Mouse (Mus musculus) cerebellum, adult 8-10 months (tissue): ENCODE data around the gene 2010111I01Rik.
A peak's percentile ranks its signal among the peaks of the same experiment; 100 is the strongest.

Source experiments
- DNase-seq: peaks from one replicate; pipeline ENCODE4 v3.0.0; 2022

Gene 2010111I01Rik

GRCm38 (mm10) chr13:63032304-63032830 is 67.7 kb downstream of the 2010111I01Rik start:
- DNase-seq: no peak

GRCm38 (mm10) chr13:63032958-63033357 is 68.3 kb downstream of the 2010111I01Rik start:
- no peak for DNase-seq

GRCm38 (mm10) chr13:63033364-63033763 is 68.7 kb downstream of the 2010111I01Rik start:
- DNase-seq: no peak

GRCm38 (mm10) chr13:63034666-63035065 is 70.0 kb downstream of the 2010111I01Rik start:
- no peak for DNase-seq

- DNase-seq: no peak
Observed at GRCm38 (mm10) chr13:63037906-63038305, 73.2 kb downstream of the 2010111I01Rik start.

- no peak for DNase-seq
Observed at GRCm38 (mm10) chr13:63038415-63038814, 73.7 kb downstream of the 2010111I01Rik start.

- no peak for DNase-seq
Observed at GRCm38 (mm10) chr13:63038871-63039270, 74.2 kb downstream of the 2010111I01Rik start.

GRCm38 (mm10) chr13:63039326-63039725 is 74.6 kb downstream of the 2010111I01Rik start:
- DNase-seq: no peak

GRCm38 (mm10) chr13:63039848-63040247 is 75.2 kb downstream of the 2010111I01Rik start:
- no peak for DNase-seq

GRCm38 (mm10) chr13:63045504-63046205 is 81.0 kb downstream of the 2010111I01Rik start:
- no peak for DNase-seq

- peak; percentile 71 for DNase-seq
Observed at GRCm38 (mm10) chr13:63046206-63047020, 81.7 kb downstream of the 2010111I01Rik start.

- DNase-seq: no peak
Observed at GRCm38 (mm10) chr13:63063706-63064105, 99.0 kb downstream of the 2010111I01Rik start.

GRCm38 (mm10) chr13:63066607-63067006 is 101.9 kb downstream of the 2010111I01Rik start:
- no peak for DNase-seq

- DNase-seq: no peak
Observed at GRCm38 (mm10) chr13:63068371-63069136, 103.9 kb downstream of the 2010111I01Rik start.

GRCm38 (mm10) chr13:63071874-63072273 is 107.2 kb downstream of the 2010111I01Rik start:
- no peak for DNase-seq

- no peak for DNase-seq
Observed at GRCm38 (mm10) chr13:63072376-63072775, 107.7 kb downstream of the 2010111I01Rik start.

- DNase-seq: no peak
Observed at GRCm38 (mm10) chr13:63073911-63074675, 109.4 kb downstream of the 2010111I01Rik start.

- no peak for DNase-seq
Observed at GRCm38 (mm10) chr13:63074676-63074991, 109.9 kb downstream of the 2010111I01Rik start.

- DNase-seq: no peak
Observed at GRCm38 (mm10) chr13:63075331-63075855, 110.7 kb downstream of the 2010111I01Rik start.

- DNase-seq: no peak
Observed at GRCm38 (mm10) chr13:63080191-63080590, 115.5 kb downstream of the 2010111I01Rik start.

GRCm38 (mm10) chr13:63080823-63081222 is 116.1 kb downstream of the 2010111I01Rik start:
- DNase-seq: no peak

- no peak for DNase-seq
Observed at GRCm38 (mm10) chr13:63082555-63083136, 118.0 kb downstream of the 2010111I01Rik start.
